Mouse (Mus musculus) ZHBTc4 (cell line): Measurements from ENCODE around the gene Gm4881.

Experiments
- DNase-seq: peaks from one replicate; pipeline ENCODE4 v3.0.0-alpha.2; 2011; ENCODE audit warnings: low read depth, low spot score

The Gm4881 gene

DNA sequence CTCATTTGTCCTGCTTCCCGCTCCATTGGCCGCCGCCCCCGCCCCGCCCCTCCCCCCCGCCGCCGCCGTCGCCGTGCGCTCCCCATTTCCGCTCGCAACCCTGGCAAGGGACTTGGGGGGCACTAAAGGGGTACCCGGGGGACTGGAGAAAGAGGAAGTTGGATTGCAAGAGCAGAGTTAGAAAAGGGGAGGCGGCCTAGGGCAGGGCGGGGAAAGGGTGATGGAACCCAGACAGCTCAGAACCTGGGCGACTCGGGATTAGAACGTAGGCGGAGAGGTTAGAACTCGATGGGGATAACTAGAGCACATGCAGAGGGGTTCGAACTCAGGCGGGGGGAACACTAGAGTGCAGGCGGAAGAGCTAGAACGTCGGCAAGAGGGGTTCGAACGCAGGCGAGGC is 10.2 kb upstream of the Gm4881 start:
- no peak for DNase-seq

DNA sequence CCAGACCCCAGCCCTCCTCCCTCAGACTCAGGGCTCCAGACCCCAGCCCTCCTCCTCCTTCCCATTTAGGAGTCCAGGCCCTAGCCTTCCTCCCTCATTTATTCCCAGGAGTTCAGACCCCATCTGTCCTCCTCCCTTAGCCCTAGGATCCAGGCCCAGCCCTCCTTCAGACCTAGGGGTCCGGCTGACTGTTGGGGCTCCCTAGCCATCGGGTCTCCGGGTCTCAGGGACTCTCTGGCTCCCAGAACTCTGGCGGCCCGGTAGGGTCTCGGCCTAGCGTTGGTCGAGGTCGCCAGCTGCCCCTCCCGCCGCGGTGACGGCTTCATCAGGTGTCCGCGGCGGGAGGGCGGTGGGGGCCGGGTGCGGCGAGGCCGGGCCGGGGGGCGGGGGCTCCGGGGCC is 9.7 kb upstream of the Gm4881 start:
- DNase-seq, result no peak

DNA sequence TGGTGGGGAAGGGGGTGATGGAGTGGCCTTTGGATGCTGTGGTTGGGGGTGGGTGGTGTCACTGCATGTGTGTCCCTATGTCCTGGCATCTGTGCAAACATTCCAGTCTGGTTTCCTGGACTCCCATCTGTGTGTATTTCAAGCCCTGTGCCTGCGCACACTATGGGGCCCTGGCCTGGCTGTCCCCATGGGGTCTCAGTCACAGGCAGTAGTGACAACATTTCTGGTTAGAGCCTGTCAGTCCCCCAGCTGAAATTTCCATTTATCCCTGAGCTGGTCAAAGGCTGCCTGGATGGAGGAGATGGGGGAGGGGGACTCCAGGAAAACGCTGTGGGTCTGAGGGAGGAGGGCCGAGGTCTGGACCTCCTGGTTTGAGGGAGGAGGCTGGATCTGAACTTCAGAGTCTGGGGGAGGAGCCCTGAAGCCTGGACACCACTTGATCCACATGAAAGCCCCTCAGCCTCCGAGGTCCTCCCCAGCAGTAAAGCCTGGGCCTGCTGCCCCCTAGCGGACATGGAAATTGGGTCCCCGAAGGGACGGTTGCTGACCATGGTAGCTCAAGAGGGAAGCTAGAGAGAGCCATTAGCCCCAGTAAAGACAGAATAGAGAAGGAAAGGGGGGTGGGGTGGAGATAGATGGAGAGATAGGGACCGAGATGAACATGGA is 5.8 kb upstream of the Gm4881 start:
- peak; percentile 90 for DNase-seq

DNA sequence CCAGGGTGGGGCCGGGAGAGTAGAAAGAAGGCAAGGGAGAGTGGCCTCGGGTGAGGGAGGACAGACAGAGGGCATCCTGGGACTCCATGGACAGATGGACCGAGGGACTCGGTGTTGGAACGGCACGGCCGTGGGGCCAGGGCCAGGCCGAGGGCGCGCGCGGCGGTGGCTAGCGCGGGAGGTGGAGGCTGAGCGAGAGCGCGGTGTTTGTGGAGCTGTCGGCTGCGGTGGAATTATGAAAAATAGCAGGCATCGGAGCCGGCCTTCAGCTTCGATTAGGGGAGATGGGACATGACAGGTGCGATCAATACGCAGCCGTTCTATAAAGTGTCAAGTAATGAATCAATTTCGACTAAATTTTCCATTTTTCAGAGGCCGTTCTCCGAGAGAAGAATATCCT is 4.5 kb upstream of the Gm4881 start:
- DNase-seq, result no peak

- peak; percentile 80 for DNase-seq
Measured at GRCm38 (mm10) chr7:24947316-24948048, 3.2 kb upstream of the Gm4881 start.

DNA sequence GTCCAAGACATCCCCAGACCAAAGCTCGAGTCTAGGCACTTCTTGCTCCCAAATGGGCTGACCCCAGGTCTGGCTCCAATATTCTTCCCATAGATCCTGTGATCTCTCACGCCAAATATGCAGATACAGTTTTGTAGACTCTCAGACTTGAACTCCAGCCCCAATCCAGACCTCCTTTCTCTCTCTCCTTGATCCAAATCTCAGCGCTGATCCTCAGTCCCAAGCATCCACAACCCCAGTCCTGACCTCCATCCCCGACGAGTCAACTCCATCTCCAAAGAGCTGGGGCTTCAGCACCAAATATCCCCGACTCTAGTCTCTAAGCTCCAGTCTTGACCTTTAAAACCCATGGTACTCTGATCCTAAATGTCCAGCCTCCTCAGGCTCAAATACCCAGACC is 653 bp downstream of the Gm4881 start:
- DNase-seq, result no peak

DNA sequence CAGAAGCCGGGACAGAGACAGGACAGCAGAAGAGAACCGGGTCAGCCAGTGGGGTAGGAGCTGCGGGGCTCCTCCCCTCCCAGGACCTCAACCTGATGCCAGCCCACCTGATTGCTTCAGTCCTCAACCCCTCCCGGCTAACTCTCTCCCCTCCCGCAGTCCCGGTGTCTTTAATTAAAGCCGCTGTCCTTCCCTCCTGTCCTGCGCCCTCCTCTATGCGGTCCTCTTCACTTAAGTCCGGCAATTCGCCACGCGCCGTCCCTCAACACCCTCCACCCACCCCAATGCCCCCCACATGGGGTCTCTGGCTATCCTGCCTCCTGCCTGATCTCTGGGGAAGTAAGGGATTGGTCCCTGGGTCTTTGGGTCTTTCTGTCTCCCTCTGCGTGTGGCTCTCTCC is 12.6 kb downstream of the Gm4881 start:
- no peak for DNase-seq

- no peak for DNase-seq
Measured at GRCm38 (mm10) chr7:24930475-24930874, 13.8 kb downstream of the Gm4881 start.

GRCm38 (mm10) chr7:24919728-24920127 is 24.6 kb downstream of the Gm4881 start:
- no peak for DNase-seq

DNA sequence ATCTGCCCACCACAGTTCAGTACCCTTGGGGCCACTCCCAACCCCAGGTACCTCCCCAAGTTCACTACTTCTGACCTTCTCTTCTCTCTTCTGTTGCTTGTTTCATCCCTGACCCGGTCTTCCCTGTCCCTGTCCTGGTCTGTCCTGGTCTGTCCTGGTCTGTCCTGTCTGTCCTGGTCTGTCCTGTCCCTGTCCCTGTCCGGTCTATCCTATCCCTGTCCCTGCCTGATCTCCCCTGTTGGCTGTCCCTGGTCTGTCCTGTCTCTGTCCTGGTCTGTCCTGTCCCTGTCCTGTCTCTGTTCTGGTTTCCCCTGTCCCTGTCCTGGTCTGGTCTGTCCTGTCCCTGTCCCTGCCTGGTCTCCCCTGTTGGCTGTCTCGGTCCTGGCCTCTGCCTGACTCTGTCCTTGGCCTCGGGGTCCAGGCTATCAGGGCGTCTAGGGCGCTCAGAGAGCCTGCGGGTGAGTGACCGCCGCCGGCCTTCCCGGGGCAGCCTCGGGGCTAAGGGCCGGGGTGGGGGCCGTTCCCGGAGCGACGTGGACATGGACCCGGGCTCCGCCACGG is 25.5 kb downstream of the Gm4881 start:
- no peak for DNase-seq

- no peak for DNase-seq
Measured at GRCm38 (mm10) chr7:24912480-24912879, 31.8 kb downstream of the Gm4881 start.

- DNase-seq, result peak; percentile 77
Measured at GRCm38 (mm10) chr7:24907211-24907748, 37.0 kb downstream of the Gm4881 start.

- no peak for DNase-seq
Measured at GRCm38 (mm10) chr7:24906551-24906950, 37.7 kb downstream of the Gm4881 start.

GRCm38 (mm10) chr7:24904936-24905335 is 39.4 kb downstream of the Gm4881 start:
- peak; percentile 86 for DNase-seq

DNA sequence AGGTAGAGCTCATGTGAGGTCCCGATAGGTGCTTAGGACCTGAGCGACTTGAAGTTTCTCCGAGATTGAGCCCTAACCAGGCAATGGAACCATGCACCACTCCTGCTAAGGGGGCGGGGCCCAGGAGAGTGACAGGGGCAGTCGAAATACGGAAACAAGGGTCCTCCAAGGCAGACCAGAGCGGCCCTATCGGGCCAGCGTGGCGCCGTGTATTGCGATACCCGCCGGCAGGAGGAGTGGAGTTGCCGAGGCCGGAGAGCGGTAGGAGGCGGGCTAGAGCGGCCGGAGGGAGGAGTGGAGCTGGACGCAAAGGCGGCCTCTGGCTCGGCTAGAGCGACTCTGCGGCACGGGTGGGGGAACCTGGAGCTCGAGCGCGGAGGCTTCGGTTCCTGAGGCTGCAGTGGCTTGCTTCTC is 40.2 kb downstream of the Gm4881 start:
- DNase-seq, result peak; percentile 98

- no peak for DNase-seq
Measured at GRCm38 (mm10) chr7:24903444-24903825, 40.9 kb downstream of the Gm4881 start.

DNA sequence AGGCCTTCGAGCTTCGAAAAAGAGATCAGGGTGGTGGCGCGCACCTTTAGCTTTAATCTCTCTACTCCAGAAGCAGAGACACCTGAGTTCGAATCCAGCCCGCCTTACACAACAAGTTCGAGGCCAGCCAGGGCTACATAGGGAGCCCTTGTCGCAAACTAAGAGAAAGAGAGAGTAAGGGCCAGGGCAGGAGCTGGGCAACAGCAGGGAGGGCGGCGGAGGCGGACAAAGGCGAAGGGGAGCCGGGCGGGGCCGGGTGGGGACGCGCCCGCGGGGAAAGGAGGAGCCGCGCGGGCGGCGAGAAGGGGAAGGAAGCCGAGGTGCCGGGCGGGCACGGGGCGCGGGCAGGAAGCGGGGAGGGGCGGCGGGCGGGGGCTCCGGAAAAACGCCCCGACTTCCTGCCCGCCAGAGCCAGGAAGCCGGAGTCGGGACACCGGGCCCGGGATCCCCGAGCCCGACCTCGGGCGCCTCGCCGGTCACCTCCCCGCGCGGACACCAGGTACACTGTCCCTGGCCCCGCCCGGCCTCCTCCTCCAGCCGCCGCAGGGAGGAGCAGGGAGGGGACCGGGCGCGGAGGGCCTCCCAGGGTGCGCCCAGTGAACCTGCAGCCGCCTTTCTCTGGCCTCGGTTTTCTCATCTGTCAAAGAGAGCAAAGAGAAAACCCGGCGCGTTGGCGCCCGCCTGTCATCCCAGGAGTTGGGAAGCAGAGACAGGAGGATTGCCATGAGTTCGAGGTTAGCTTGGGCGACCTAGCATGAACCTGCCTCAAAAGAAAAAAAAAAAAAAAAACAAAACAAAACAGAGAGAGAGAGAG is 41.5 kb downstream of the Gm4881 start, which contains the start of gene Arhgef1:
Gene Arhgef1 (plus strand): TSS at position 283 of the 814 bp plus-strand sequence.
- DNase-seq, result peak; percentile 57

DNA sequence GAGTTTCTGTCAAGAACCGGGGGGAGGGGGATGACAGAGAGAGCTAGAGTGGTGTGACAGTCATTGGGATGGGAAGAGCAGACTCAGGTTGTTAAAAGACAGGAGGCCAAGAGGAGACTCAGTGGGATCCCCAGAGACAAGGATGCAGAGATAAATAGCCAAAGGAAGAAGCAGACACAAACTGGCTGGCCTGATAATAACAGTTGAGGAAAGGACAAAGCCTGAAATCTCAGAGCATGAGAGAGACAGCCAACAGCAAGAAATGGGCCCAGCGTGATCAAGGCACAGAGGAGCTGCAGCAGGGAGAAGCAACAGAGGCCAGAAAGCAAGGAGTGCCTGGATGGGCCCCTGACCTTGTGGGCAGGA is 42.0 kb downstream of the Gm4881 start:
- DNase-seq, result no peak

DNA sequence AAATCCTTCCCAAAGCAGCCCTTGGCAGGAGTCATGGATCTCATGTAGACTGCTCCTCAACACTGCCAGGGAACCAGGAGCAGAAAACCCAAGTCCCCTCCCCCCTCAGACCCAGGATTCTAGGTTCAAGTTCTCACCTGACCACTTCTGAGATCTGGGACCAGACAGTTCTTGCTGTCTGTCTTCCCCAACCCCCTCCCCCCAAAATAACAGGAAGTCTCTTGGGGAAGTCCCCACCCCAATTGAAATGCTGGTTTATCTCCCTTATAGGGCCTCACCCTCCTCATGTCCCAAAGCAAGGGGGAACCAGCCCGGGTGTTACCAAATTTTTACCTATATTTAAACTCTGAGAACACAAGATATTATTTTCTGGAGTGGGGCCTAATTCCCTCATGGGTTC is 42.5 kb downstream of the Gm4881 start:
- DNase-seq, result no peak

GRCm38 (mm10) chr7:24901114-24901513 is 43.2 kb downstream of the Gm4881 start:
- DNase-seq, result no peak

DNA sequence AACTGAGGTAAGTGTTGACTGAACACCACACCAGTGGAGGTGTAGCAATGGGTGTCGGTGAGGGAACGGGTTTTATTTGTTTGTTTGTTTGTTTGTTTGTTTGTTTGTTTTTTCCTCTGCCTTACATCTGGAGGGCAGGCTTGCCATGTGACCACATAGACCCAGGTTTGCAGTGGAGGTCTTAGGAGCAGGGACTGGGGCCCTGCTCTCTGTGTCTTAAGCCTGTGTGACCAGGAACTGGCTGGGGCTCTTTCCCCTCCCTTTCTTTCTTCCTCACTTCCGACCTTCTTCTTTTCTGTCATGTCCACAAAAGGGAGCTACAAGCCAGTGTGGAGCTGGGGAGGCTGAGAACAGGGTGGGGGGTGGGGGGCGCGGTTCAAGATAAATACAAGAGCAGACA is 46.3 kb downstream of the Gm4881 start:
- no peak for DNase-seq

- peak; percentile 37 for DNase-seq
Measured at GRCm38 (mm10) chr7:24897224-24897623, 47.1 kb downstream of the Gm4881 start, which contains the start of gene Cd79a. Cd79a (plus strand) TSS chr7:24897381.
